Mouse (Mus musculus) embryonic fibroblast, embryonic 13.5 days (primary cell): ENCODE results near the gene Naaa.

Source experiments
- CTCF ChIP-seq: IDR thresholded peaks from 2 replicates; pipeline ENCODE4 v1.5.1; 2011; ENCODE audit warnings: mild to moderate bottlenecking, control low read depth, low read length, moderate library complexity, borderline replicate concordance; ENCODE audit not compliant: insufficient read depth
- POLR2A ChIP-seq: IDR thresholded peaks from 2 replicates; pipeline ENCODE4 v1.6.1; 2011; ENCODE audit warnings: low read depth, mild to moderate bottlenecking, control low read depth, low read length, moderate library complexity

DNA sequence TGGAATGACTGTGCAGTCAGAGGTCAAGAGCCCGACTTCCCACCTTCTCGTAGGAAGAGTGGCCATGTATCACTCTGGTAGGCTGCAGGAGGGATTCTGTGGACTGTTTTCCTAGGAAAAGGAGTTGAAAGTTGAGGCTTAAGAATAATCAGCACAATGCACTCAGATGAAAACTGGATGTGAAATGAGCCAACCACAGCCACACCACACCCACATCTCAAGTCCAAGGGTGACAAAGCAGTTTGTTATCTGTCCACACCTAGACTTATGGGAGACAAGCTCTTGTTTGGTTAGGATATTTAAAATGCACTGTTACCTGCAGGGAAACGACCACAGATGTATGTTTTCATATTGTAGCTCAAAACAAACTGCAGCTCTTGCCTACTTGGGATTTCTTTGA lies 5.1 kb upstream of the Naaa start:
- no peak for TF ChIP-seq POLR2A
- no peak for TF ChIP-seq CTCF
